Mouse (Mus musculus) limb, embryonic 15.5 days (tissue): Measurements from ENCODE around the gene Nkain2. TPM values are rescaled to one million over a fixed set of nuclear protein-coding genes. Genes with fewer than 3 reads are reported as not detected.

Experiments
- ATAC-seq: fragments of 200-750 bp; cut with Nextera tagmentation; 2 replicates; pipeline ENCODE4 v1.8.0; 2017; ENCODE audit warnings: low read depth, moderate TSS enrichment; ENCODE audit not compliant: insufficient number of reproducible peaks, low FRiP score, low TSS enrichment
- H3K27ac ChIP-seq: fragments of 300-500 bp; sonication (generic); 2 replicates; pipeline ENCODE4 v1.5.1; 2015; ENCODE audit warnings: moderate library complexity, mild to moderate bottlenecking, inconsistent platforms
- H3K27me3 ChIP-seq: fragments of 300-500 bp; sonication (generic); 2 replicates; pipeline ENCODE4 v1.6.1; 2015; ENCODE audit warnings: inconsistent platforms
- H3K36me3 ChIP-seq: fragments of 300-500 bp; sonication (generic); 2 replicates; pipeline ENCODE4 v1.6.1; 2015; ENCODE audit warnings: inconsistent platforms
- H3K4me1 ChIP-seq: fragments of 300-500 bp; sonication (generic); 2 replicates; pipeline ENCODE4 v1.6.1; 2015; ENCODE audit warnings: inconsistent platforms
- H3K4me2 ChIP-seq: fragments of 300-500 bp; sonication (generic); 2 replicates; pipeline ENCODE4 v1.6.1; 2015; ENCODE audit warnings: mild to moderate bottlenecking, inconsistent platforms
- H3K4me3 ChIP-seq: fragments of 300-500 bp; sonication (generic); 2 replicates; pipeline ENCODE4 v1.5.1; 2015; ENCODE audit warnings: mild to moderate bottlenecking, inconsistent platforms
- H3K9ac ChIP-seq: fragments of 300-500 bp; sonication (generic); 2 replicates; pipeline ENCODE4 v1.6.1; 2015; ENCODE audit warnings: inconsistent platforms
- H3K9me3 ChIP-seq: fragments of 300-500 bp; sonication (generic); 2 replicates; pipeline ENCODE4 v1.6.1; 2016; ENCODE audit warnings: inconsistent platforms
- WGBS: fragments of 180-500 bp; shearing (Covaris S2); methylation state at CpG from one replicate; pipeline ENCODE4 v1.1.7; 2015; 5-methylcytosine and 5-hydroxymethylcytosine counted together
- polyA plus RNA-seq: library from polyadenylated mRNA; unstranded; fragments of >200 nt; fragmentation: Nextera tagmentation; extraction: Ambion mirVana; gene quantifications from 2 replicates; pipeline ENCODE4 v1.2.1, GENCODE M21; 2015

Gene Nkain2
- polyA plus RNA-seq, 1 experiment from 2014 or later: 1.4 TPM

DNA sequence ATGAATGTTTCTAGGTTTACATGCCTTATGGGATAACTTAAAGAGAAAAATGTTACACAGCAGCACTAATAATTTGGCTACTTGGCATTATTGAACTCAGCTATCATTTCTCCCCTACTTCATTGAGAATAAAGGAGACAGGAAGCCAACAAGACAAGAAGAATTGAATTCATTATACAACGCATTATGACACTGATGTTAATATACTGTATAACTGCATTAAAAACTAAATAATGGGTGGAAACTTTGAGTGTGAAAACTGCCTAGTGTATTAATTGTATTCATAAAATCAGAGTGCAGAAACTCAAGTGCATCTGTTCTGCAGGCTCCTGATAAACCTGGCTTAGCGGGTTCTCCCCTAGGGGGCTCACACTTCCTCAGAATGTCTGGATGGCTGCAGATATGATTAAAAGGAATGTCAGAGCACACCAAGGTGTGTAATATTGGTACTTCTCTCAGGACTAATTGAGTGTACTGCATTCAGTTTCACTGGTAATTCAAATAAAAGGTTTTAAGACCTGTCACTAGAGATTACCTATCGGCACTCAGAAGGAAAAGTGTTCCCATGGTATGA lies 589.2 kb downstream of the Nkain2 start:
- ATAC-seq: no peak
- H3K9ac ChIP-seq: no peak overlapping the region
- H3K4me1 ChIP-seq: no peaks in the 10 kb centered on the region
- no peak overlapping the region for H3K4me3 ChIP-seq
- 57% methylated on average over 3 of the region's 3 CpGs for WGBS
- H3K4me2 ChIP-seq: no peak overlapping the region
- H3K27ac ChIP-seq: no peak overlapping the region
- H3K36me3 ChIP-seq: no peaks in the 10 kb centered on the region
- H3K27me3 ChIP-seq: no peaks in the 10 kb centered on the region
- no peaks in the 10 kb centered on the region for H3K9me3 ChIP-seq

DNA sequence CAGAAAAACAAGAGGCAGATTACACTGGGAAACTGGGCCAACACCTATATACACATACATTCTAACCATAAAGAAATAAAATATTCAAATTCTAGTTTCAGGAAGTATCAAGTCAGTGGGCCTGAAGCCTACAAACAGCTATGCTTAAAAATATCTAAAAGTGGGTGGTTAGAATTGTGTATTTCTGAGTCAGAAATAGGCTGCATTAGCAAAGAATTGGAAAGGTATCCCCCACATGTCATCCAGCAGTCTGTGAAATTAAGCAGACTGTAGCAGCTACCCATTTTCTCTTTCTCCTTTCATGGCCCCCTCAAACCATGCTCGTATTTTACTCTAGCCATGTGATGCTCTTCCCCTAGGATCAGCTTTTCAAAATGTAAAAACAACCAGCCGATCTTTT lies 599.8 kb downstream of the Nkain2 start:
- Histone ChIP-seq H3K27me3 (no peaks in the 10 kb centered on the region), H3K4me3 (no peak overlapping the region), H3K4me2 (no peak overlapping the region), H3K4me1 (no peaks in the 10 kb centered on the region), H3K27ac (no peak overlapping the region), H3K9ac (no peak overlapping the region), H3K36me3 (no peaks in the 10 kb centered on the region), H3K9me3 (no peaks in the 10 kb centered on the region)
- no peak for ATAC-seq
- 65% methylated on average over 2 of the region's 2 CpGs for WGBS

DNA sequence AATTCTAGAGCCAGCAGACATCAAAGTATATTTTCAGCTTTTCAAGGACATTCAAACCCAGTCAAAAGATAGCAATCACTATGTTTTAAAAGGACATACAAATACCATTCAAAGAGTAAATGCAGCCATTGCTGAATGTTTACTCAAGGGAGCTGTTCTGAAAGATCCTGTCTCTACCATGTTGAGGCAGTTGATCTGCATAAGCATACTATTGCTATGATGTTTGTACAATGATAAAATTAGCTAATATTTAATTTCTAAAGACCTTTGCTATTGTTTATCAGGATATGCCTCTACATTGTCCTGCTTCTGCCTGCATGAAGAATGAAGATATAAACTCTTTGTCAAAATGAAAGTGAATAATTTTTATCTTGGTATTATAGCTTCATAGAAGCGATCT lies 606.6 kb downstream of the Nkain2 start:
- Histone ChIP-seq H3K27me3 (no peaks in the 10 kb centered on the region), H3K4me1 (no peaks in the 10 kb centered on the region), H3K36me3 (no peaks in the 10 kb centered on the region), H3K9me3 (no peaks in the 10 kb centered on the region), H3K4me3 (no peak overlapping the region), H3K4me2 (no peak overlapping the region), H3K9ac (no peak overlapping the region), H3K27ac (no peak overlapping the region)
- 84% methylated on average over 1 of the region's 1 CpGs for WGBS
- ATAC-seq: no peak

DNA sequence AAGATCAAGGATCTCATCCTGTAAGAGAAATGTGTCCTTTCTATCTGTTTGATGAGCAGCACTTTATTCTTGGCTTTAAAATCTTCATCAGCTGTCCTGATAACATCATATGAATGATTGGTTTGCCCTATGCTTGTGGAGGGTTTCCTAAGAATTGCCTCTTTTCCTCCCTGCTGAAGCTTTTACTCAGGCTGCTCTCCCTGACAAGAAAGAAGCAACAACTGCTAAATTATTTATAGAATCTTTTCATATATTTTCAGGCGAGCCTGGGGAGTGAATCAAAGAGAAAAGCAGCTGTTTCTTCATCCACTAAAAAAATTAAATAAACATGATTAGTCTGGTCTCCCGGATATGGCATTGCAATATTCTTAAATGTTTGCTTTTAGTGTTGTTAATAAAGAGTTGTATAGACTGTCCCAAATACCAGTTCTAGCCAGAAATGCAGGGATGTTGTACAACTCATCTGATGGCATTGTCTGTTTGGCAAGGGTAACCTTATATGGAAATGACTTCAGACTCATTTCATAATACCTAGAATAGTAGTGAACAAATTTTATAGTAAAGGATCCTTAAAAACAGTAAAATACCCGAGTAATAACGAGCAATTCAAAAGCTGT lies 646.9 kb downstream of the Nkain2 start:
- no peak overlapping the region for H3K4me2 ChIP-seq
- no peak overlapping the region for H3K4me3 ChIP-seq
- H3K36me3 ChIP-seq: no peaks in the 10 kb centered on the region
- no peaks in the 10 kb centered on the region for H3K27me3 ChIP-seq
- H3K9ac ChIP-seq: no peak overlapping the region
- no peak overlapping the region for H3K27ac ChIP-seq
- no peak for ATAC-seq
- no peaks in the 10 kb centered on the region for H3K9me3 ChIP-seq
- WGBS: 60% methylated on average over 4 of the region's 4 CpGs
- H3K4me1 ChIP-seq: no peaks in the 10 kb centered on the region

DNA sequence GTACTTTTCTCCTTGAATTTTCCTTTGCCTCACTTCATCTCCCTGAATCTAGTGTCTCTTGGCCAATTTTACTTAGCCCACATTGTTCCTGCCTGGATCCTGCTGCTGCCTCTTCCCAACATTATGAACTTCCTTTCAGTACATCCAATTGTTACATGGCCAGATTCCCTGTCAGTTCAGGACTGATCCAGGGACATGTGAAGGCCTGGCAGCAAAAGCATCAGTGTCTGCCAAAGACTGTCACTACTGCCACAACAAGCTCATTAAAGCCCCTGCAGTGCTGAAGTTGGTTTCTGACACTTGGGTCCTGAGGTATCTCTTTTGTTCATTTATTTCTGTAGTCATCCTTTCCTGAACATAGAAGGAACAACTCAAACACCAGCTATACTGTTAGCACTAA lies 649.1 kb downstream of the Nkain2 start:
- H3K27ac ChIP-seq: no peak overlapping the region
- no peak for ATAC-seq

DNA sequence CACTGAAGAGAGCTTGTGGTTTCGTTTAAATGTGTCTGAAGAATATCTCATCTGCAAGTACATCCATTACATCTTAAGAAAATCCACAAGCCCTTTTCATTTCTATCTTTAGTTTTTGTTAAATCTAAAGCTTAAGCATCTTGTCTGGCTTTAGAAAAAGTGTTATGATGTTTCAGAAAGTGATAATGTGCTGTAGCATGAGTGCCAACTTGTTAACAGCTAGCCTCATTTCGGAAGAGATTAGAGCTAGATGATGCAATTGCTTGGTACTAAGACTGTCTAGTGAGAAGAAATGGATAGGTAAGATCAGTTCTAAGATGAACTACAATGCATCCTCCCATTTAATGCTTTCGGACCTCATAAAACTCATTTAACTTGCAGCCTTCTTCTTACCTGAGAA lies 707.3 kb downstream of the Nkain2 start:
- no peaks in the 10 kb centered on the region for H3K4me1 ChIP-seq
- no peak for ATAC-seq
- 81% methylated on average over 3 of the region's 3 CpGs for WGBS
- H3K9ac ChIP-seq: no peak overlapping the region
- no peaks in the 10 kb centered on the region for H3K27me3 ChIP-seq
- no peak overlapping the region for H3K27ac ChIP-seq
- H3K9me3 ChIP-seq: no peaks in the 10 kb centered on the region
- H3K4me2 ChIP-seq: no peak overlapping the region
- no peaks in the 10 kb centered on the region for H3K36me3 ChIP-seq
- H3K4me3 ChIP-seq: no peak overlapping the region

More for the DNA sequence above, 649.1 kb downstream of the Nkain2 start:
- Histone ChIP-seq H3K27me3 (no peaks in the 10 kb centered on the region), H3K9ac (no peak overlapping the region), H3K4me1 (no peaks in the 10 kb centered on the region), H3K9me3 (no peaks in the 10 kb centered on the region), H3K4me3 (no peak overlapping the region), H3K36me3 (no peaks in the 10 kb centered on the region), H3K4me2 (no peak overlapping the region)

DNA sequence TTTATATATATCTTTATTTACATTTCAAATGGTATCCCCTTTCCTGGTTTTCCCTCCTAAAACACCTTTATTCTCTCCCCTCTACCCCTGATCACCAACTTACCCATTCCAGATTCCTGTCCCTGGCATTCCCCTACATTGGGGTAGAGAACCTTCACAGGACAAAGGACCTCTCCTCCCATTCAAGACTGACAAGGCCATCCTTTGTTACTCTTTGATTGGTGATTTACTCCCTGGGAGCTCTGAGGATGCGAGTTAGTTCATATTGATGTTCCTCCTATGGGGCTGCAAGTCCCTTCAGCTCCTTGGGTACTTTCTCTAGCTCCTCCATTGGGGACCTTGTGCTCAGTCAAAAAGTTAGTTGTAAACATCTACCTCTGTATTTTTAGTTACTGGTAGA lies 798.9 kb downstream of the Nkain2 start:
- Histone ChIP-seq H3K9me3 (no peaks in the 10 kb centered on the region), H3K27me3 (no peaks in the 10 kb centered on the region), H3K4me3 (no peak overlapping the region), H3K9ac (no peak overlapping the region), H3K4me2 (no peak overlapping the region), H3K36me3 (no peaks in the 10 kb centered on the region), H3K27ac (no peak overlapping the region), H3K4me1 (no peaks in the 10 kb centered on the region)
- 88% methylated on average over 1 of the region's 1 CpGs for WGBS
- no peak for ATAC-seq

DNA sequence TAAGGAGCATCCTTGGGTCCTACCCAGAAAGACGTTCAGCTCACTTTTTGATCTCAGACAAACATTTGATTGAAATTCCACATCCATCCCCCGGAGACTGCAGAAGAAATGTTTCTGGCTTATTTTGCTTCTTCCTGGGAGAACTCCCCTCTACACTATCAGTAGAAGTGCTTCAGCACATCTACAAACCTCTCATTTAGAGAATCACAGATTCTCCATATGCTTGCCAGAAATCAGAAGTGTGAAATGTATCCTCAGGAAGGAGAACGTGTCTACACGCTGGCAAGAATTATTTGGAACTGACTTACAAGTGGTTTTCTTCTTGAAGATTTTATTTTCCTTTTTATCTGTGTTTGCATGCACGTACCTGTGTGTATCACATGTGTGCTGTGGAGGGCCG lies 829.9 kb downstream of the Nkain2 start:
- Histone ChIP-seq H3K27ac (no peak overlapping the region), H3K9me3 (no peaks in the 10 kb centered on the region), H3K27me3 (no peaks in the 10 kb centered on the region), H3K9ac (no peak overlapping the region), H3K4me2 (no peak overlapping the region), H3K4me3 (no peak overlapping the region), H3K36me3 (no peaks in the 10 kb centered on the region), H3K4me1 (no peaks in the 10 kb centered on the region)
- ATAC-seq: no peak
- 81% methylated on average over 6 of the region's 6 CpGs for WGBS

DNA sequence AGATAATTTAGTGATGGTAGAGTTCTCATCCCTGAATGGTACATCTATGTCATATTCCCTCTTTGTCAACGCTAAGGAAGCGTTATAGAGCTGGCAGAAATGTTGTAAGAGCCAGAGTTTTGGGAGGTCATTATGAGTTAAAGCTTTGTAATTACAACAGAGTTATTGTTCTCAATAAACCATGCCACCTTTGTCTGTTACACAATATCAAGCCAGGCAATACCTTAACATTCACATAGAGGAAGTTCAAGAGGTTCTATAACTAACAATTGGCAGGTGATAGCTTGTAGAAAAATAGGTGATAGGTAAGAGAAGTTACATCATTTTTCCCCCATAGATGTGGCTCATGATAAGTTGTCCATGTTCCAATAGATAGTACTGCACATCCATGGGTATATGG lies 832.0 kb downstream of the Nkain2 start:
- H3K27ac ChIP-seq: no peak overlapping the region
- H3K9me3 ChIP-seq: no peaks in the 10 kb centered on the region
- WGBS: 79% methylated on average over 2 of the region's 2 CpGs
- H3K4me1 ChIP-seq: no peaks in the 10 kb centered on the region
- no peaks in the 10 kb centered on the region for H3K27me3 ChIP-seq
- no peak for ATAC-seq
- no peak overlapping the region for H3K4me3 ChIP-seq
- H3K9ac ChIP-seq: no peak overlapping the region
- no peaks in the 10 kb centered on the region for H3K36me3 ChIP-seq
- no peak overlapping the region for H3K4me2 ChIP-seq

DNA sequence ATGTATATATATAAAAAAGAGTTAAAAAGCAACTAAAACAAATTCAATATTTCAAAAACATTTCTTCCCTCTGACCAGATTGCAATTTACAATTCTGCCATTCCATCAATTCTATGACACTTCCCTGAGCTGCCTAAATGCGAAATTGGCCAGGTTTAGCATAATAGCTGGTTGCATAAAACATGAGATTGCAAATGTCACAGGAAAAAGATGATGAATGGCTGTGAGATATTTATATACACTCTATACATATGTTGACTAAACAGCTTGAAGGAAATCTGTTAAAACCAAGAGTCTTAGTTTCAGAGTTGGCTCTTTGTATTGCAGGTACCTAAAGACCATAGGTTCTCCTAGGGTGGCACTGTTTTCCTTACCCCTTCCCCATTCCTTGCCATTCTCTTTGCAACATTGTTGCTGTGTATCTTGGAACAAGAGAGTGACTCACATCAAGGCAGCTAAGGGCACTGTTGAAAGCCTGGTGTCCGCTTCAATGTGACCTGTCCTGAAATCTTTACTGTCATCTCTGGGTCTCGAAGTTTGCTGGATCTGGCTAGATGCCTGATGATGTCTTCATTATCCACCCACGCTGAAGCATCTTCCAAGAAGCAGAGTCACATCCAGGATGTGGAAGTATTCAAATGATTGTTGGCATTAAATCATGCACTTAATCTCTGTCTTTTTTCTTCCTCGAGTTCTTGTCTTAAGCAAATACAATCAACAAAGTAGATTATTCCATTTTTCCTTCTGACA lies 837.5 kb downstream of the Nkain2 start:
- no peaks in the 10 kb centered on the region for H3K9me3 ChIP-seq
- H3K27ac ChIP-seq: no peak overlapping the region
- no peaks in the 10 kb centered on the region for H3K36me3 ChIP-seq
- ATAC-seq: no peak
- H3K4me2 ChIP-seq: no peak overlapping the region
- 76% methylated on average over 5 of the region's 5 CpGs for WGBS
- H3K9ac ChIP-seq: no peak overlapping the region
- H3K4me1 ChIP-seq: no peaks in the 10 kb centered on the region
- H3K4me3 ChIP-seq: no peak overlapping the region
- no peaks in the 10 kb centered on the region for H3K27me3 ChIP-seq

DNA sequence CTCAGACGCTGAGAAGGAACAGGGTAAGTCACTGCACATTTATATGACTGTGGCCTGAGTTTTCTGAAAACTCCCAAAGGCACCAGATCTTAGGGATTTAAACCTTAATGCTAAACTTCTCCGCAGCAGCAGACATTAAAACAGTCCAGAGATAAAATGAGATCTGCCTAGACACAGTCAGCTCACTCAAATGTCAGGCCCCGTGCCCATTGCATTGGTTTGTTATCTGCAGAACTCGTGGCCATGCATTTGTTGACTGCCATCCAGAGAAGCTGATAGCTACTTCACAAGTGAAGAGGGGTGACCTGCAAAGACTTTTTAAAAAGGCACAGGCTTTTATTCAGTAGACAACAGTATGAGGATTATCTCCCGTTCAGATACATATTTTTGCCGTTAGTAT lies 838.2 kb downstream of the Nkain2 start:
- H3K27ac ChIP-seq: no peak overlapping the region

DNA sequence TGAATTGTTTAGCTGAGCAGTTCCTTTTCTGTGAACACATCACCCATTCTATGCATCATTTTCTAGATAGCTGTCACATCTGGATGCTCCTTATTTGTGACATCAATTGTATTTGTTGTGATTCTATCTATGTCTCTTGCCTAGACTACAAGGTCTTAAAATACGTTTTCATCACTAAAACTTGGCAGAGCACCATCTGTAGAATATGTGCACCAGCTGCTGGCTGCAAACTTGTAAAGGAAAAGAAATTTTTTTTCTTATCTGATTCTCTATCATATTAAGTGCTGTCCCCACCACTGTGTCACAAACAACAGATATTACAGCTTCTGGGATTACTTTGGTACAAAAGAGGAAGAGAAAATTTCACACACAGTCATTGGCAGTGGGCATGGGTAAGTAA lies 860.3 kb downstream of the Nkain2 start:
- ATAC-seq: no peak
- no peaks in the 10 kb centered on the region for H3K9me3 ChIP-seq
- no peak overlapping the region for H3K4me3 ChIP-seq
- H3K27ac ChIP-seq: no peak overlapping the region
- H3K4me2 ChIP-seq: no peak overlapping the region
- H3K9ac ChIP-seq: no peak overlapping the region
- H3K27me3 ChIP-seq: no peaks in the 10 kb centered on the region
- 25% methylated on average over 1 of the region's 1 CpGs for WGBS
- no peaks in the 10 kb centered on the region for H3K36me3 ChIP-seq
- no peaks in the 10 kb centered on the region for H3K4me1 ChIP-seq

More for the DNA sequence above, 838.2 kb downstream of the Nkain2 start:
- no peak for ATAC-seq
- no peaks in the 10 kb centered on the region for H3K9me3 ChIP-seq
- no peak overlapping the region for H3K4me3 ChIP-seq
- H3K36me3 ChIP-seq: no peaks in the 10 kb centered on the region
- H3K9ac ChIP-seq: no peak overlapping the region
- H3K4me1 ChIP-seq: no peaks in the 10 kb centered on the region
- no peak overlapping the region for H3K4me2 ChIP-seq
- WGBS: 80% methylated on average over 6 of the region's 6 CpGs
- no peaks in the 10 kb centered on the region for H3K27me3 ChIP-seq
